Mouse (Mus musculus): ENCODE results near the gene Sox13.

Sox13 gene

GRCm38 (mm10) chr1:133423543-133424480, at the start of gene Sox13:
Gene Sox13 (minus strand): TSS chr1:133424377.
- peak; percentile 69 to 75 for DNase-seq

GRCm38 (mm10) chr1:133471556-133471955, 47.4 kb upstream of the Sox13 start:
- DNase-seq = no peak

GRCm38 (mm10) chr1:133471086-133471485, 46.9 kb upstream of the Sox13 start:
- no peak for DNase-seq

GRCm38 (mm10) chr1:133470242-133471025, 46.3 kb upstream of the Sox13 start:
- DNase-seq = no peak

GRCm38 (mm10) chr1:133469213-133469612, 45.0 kb upstream of the Sox13 start:
- no peak for DNase-seq

GRCm38 (mm10) chr1:133468751-133469150, 44.6 kb upstream of the Sox13 start:
- DNase-seq = no peak

- no peak for DNase-seq
These were observed 43.7 kb upstream of the Sox13 start for GRCm38 (mm10) chr1:133467905-133468304.

GRCm38 (mm10) chr1:133463138-133463537, 39.0 kb upstream of the Sox13 start:
- DNase-seq = no peak

GRCm38 (mm10) chr1:133460996-133461395, 36.8 kb upstream of the Sox13 start:
- peak; percentile 73 to 76 for DNase-seq

GRCm38 (mm10) chr1:133456097-133456496, 31.9 kb upstream of the Sox13 start:
- no peak for DNase-seq

GRCm38 (mm10) chr1:133452564-133453165, 28.5 kb upstream of the Sox13 start:
- DNase-seq = no peak

- DNase-seq = no peak
These were observed 27.8 kb upstream of the Sox13 start for GRCm38 (mm10) chr1:133451869-133452563.

GRCm38 (mm10) chr1:133451025-133451424, 26.8 kb upstream of the Sox13 start:
- DNase-seq = no peak

- peak; percentile 65 to 66 for DNase-seq
These were observed 24.3 kb upstream of the Sox13 start for GRCm38 (mm10) chr1:133448351-133448931.

GRCm38 (mm10) chr1:133446291-133446690, 22.1 kb upstream of the Sox13 start:
- peak in 1 of 2 experiments; percentile 65 for DNase-seq

- DNase-seq = no peak
These were observed 20.1 kb upstream of the Sox13 start for GRCm38 (mm10) chr1:133444315-133444714.

GRCm38 (mm10) chr1:133437916-133438683, 13.9 kb upstream of the Sox13 start:
- DNase-seq = no peak

GRCm38 (mm10) chr1:133434756-133435112, 10.6 kb upstream of the Sox13 start:
- no peak for DNase-seq

- peak; percentile 55 to 65 for DNase-seq
These were observed 10.0 kb upstream of the Sox13 start for GRCm38 (mm10) chr1:133434018-133434755.

- no peak for DNase-seq
These were observed 8.4 kb upstream of the Sox13 start for GRCm38 (mm10) chr1:133432566-133432965.

GRCm38 (mm10) chr1:133431133-133431532, 7.0 kb upstream of the Sox13 start:
- no peak for DNase-seq

Measured in cerebellum, postnatal 10 days (tissue).